In the genomic region with DNA sequence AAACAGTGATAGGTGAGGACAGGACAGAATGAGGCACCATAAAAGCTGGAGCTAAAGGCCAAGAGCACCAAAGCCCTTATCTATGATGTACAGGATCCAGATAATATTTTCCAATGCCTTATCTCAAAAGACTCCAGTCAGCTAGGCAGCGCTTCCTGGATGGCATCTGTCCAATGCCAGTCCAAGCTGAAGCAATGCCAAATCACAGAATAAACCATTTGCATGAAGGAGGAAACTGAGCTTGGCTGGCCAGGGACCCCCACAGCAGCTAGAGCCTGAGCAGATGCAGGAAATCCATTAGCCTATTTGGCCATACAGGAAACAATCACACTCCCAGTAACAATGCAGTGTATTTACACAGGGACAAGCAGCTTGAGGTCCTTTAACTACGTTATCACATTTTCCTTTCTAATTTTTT, we compare ENCODE assay signal across 9 mouse cellular contexts. TPM values are rescaled to one million over a fixed set of nuclear protein-coding genes. Genes with fewer than 3 reads are reported as not detected.
DNase-seq lines count a peak whose midpoint lies in the region; ATAC-seq and TF ChIP-seq lines count a peak whose summit lies in the region.
"Had no signal": no experiment of that assay in that cellular context is flagged by ENCODE, and none has a peak within 500 bp of the region (broad histone marks: within the 10 kb centered on the region; RNA-seq: fewer than 3 reads in every experiment).

No protein-coding gene starts in this region.

- TF ChIP-seq CTCF in thymus, adult 2 months (IDR thresholded peaks at IDR 0.05; ENCODE audit: borderline replicate concordance, control insufficient read depth, extremely low read depth, insufficient read depth, low read length, poor library complexity): no peak

- H3K9me3 ChIP-seq in heart, embryonic 12.5 days (replicated peaks): peaks cover 5% of the 10 kb centered on the region
- H3K9me3 ChIP-seq: liver, embryonic 15.5 days had no signal

- H3K4me1 ChIP-seq in heart, embryonic 12.5 days (replicated peaks): peaks cover 22% of the 10 kb centered on the region
- no peaks in the 10 kb centered on the region for H3K4me1 ChIP-seq in thymus, adult 2 months (replicated peaks; ENCODE audit: control insufficient read depth, insufficient read depth, low read length)

- H3K4me3 ChIP-seq in heart, embryonic 12.5 days: no peak overlapping the region
- H3K4me3 ChIP-seq in thymus, adult 2 months (ENCODE audit: control insufficient read depth, insufficient read depth, low read length): no peak overlapping the region
- H3K4me3 ChIP-seq: liver, embryonic 15.5 days had no signal

- 36% methylated on average over 2 of the region's 2 CpGs for WGBS in heart, embryonic 12.5 days
- WGBS in thymus, adult 2 months: 56% methylated on average over 2 of the region's 2 CpGs

- peak; percentile 81 for ATAC-seq in heart, embryonic 12.5 days (ENCODE audit: insufficient number of reproducible peaks, low FRiP score)

- H3K36me3 ChIP-seq in heart, embryonic 12.5 days: no peaks in the 10 kb centered on the region
- H3K36me3 ChIP-seq in thymus, adult 2 months (ENCODE audit: control insufficient read depth, insufficient read depth, low read length): no peaks in the 10 kb centered on the region
- H3K36me3 ChIP-seq: liver, embryonic 15.5 days had no signal

- H3K27ac ChIP-seq in heart, embryonic 12.5 days (ENCODE audit: poor library complexity, severe bottlenecking): peak overlapping the region; percentile 61
- H3K27ac ChIP-seq in thymus, adult 2 months (ENCODE audit: control insufficient read depth, insufficient read depth, low read length): no peak overlapping the region
- H3K27ac ChIP-seq: liver, embryonic 15.5 days had no signal

- H3K4me2 ChIP-seq in heart, embryonic 12.5 days: no peak overlapping the region
- H3K4me2 ChIP-seq: liver, embryonic 15.5 days had no signal

- peak; percentile 97 for DNase-seq in heart, adult 11 months
- DNase-seq in heart, adult 8-10 months (ENCODE audit: low spot score): no peak
- peak; percentile 24 for DNase-seq in adipocyte (ENCODE audit: low spot score)
- DNase-seq in kidney, postnatal 25 days: peak; percentile 48 to 63
- DNase-seq in yolk sac, embryonic 10.5 days (ENCODE audit: low spot score): peak; percentile 5
- DNase-seq in embryo, embryonic 10.5 days (ENCODE audit: low spot score): no peak
- DNase-seq in thymus, adult 2 months: no peak

- no peak for TF ChIP-seq POLR2A in thymus, adult 2 months (IDR thresholded peaks at IDR 0.05; ENCODE audit: control insufficient read depth, extremely low read depth, insufficient read depth, low read length, poor library complexity)

- no peak overlapping the region for H3K9ac ChIP-seq in heart, embryonic 12.5 days
- H3K9ac ChIP-seq: liver, embryonic 15.5 days had no signal

- H3K27me3 ChIP-seq in heart, embryonic 12.5 days (replicated peaks): peaks cover 7% of the 10 kb centered on the region; the same call in 1 of the 2 replicates
- no peaks in the 10 kb centered on the region for H3K27me3 ChIP-seq in thymus, adult 2 months (ENCODE audit: control insufficient read depth, insufficient read depth, low read length)

RNA-seq across cellular contexts. Expression of a gene that starts 16.2 kb away (rescaled TPM):
- 10 to 100 TPM; 14.0 to 19.0 (median 16.8) TPM for total RNA-seq in heart, adult 8-10 months (2022)
- polyA plus RNA-seq in heart, embryonic 12.5 days (2016; fragmentation: Nextera tagmentation; extraction: Ambion mirVana): 17.8 and 18.7 TPM in 2 replicates
- polyA plus RNA-seq in thymus, adult 2 months (2012; rRNA removed): 2.5 and 3.6 TPM in 2 replicates

RNA-seq across cellular contexts. Expression of a gene that starts 27.1 kb away (rescaled TPM):
- 100 to 1,000 TPM; 121 to 144 (median 138) TPM for total RNA-seq in heart, adult 8-10 months (2022)
- 21.5 and 27.5 TPM in 2 replicates for polyA plus RNA-seq in heart, embryonic 12.5 days (2016; fragmentation: Nextera tagmentation; extraction: Ambion mirVana)
- 110 and 137 TPM in 2 replicates for polyA plus RNA-seq in thymus, adult 2 months (2012; rRNA removed)

Comparison
In these comparisons a context has a peak if more than half of its experiments do, and no peak if none do; other contexts are left out.
1. DNase-seq: peak in heart, adult 11 months (single experiment), adipocyte (single experiment), kidney, postnatal 25 days (2 of 2) and yolk sac, embryonic 10.5 days (single experiment); none in heart, adult 8-10 months (single experiment), embryo, embryonic 10.5 days (single experiment) and thymus, adult 2 months (single experiment).